Mouse (Mus musculus) embryonic facial prominence, embryonic 13.5 days (tissue): ENCODE data around the gene Kyat1. TPM values are rescaled to one million over a fixed set of nuclear protein-coding genes. Genes with fewer than 3 reads are reported as not detected.
"Not testable (repeated sequence)": the region's sequence is repeated elsewhere in the genome, so short reads cannot be mapped to it uniquely, and the experiment has no call there.

Source experiments
- ATAC-seq: fragments of 200-750 bp; cut with Nextera tagmentation; 2 replicates; pipeline ENCODE4 v1.8.0; 2017; ENCODE audit warnings: low read depth; ENCODE audit not compliant: insufficient number of reproducible peaks, insufficient read depth, low FRiP score, low TSS enrichment
- H3K27ac ChIP-seq: fragments of 300-500 bp; sonication (generic); 2 replicates; pipeline ENCODE4 v1.5.1; 2015; ENCODE audit warnings: moderate library complexity, mild to moderate bottlenecking, inconsistent platforms
- H3K27me3 ChIP-seq: fragments of 300-500 bp; sonication (generic); 2 replicates; pipeline ENCODE4 v1.6.1; 2015; ENCODE audit warnings: mild to moderate bottlenecking, inconsistent platforms
- H3K36me3 ChIP-seq: fragments of 300-500 bp; sonication (generic); 2 replicates; pipeline ENCODE4 v1.6.1; 2015; ENCODE audit warnings: mild to moderate bottlenecking, inconsistent platforms
- H3K4me1 ChIP-seq: fragments of 300-500 bp; sonication (generic); 2 replicates; pipeline ENCODE4 v1.6.1; 2015; ENCODE audit warnings: inconsistent platforms
- H3K4me2 ChIP-seq: fragments of 300-500 bp; sonication (generic); 2 replicates; pipeline ENCODE4 v1.6.1; 2015; ENCODE audit warnings: moderate library complexity, mild to moderate bottlenecking, inconsistent platforms
- H3K4me3 ChIP-seq: fragments of 300-500 bp; sonication (generic); 2 replicates; pipeline ENCODE4 v1.5.1; 2015; ENCODE audit warnings: mild to moderate bottlenecking, inconsistent platforms
- H3K9ac ChIP-seq: fragments of 300-500 bp; sonication (generic); 2 replicates; pipeline ENCODE4 v1.6.1; 2015; ENCODE audit warnings: mild to moderate bottlenecking, inconsistent platforms
- H3K9me3 ChIP-seq: fragments of 300-500 bp; sonication (generic); 2 replicates; pipeline ENCODE4 v1.6.1; 2016; ENCODE audit warnings: inconsistent platforms
- WGBS: fragments of 180-500 bp; shearing (Covaris S2); methylation state at CpG from one replicate; pipeline ENCODE4 v1.1.7; 2015; ENCODE audit warnings: mixed read lengths; 5-methylcytosine and 5-hydroxymethylcytosine counted together
- polyA plus RNA-seq: library from polyadenylated mRNA; unstranded; fragments of >200 nt; fragmentation: Nextera tagmentation; extraction: Ambion mirVana; gene quantifications from 2 replicates; pipeline ENCODE4 v1.2.1, GENCODE M21; 2015

The Kyat1 gene
- polyA plus RNA-seq, 1 experiment from 2014 or later, result 9.4 TPM

- 54% methylated on average over 9 of the region's 9 CpGs for whole genome bisulfite sequencing
- H3K27ac ChIP-seq, result no peak overlapping the region
- no peaks in the 10 kb centered on the region for H3K36me3 ChIP-seq
- peaks cover 12% of the 10 kb centered on the region for H3K9me3 ChIP-seq
- no peak overlapping the region for H3K9ac ChIP-seq
- H3K4me2 ChIP-seq, result no peak overlapping the region
- no peaks in the 10 kb centered on the region for H3K4me1 ChIP-seq
- no peak for ATAC-seq
- H3K27me3 ChIP-seq, result no peaks in the 10 kb centered on the region
- no peak overlapping the region for H3K4me3 ChIP-seq
Measured at GRCm38 (mm10) chr2:30164340-30164932, 41.2 kb downstream of the Kyat1 start.

GRCm38 (mm10) chr2:30161809-30162208 is 43.8 kb downstream of the Kyat1 start:
- Histone ChIP-seq H3K4me1 (no peaks in the 10 kb centered on the region), H3K27ac (no peak overlapping the region), H3K9me3 (peaks cover 8% of the 10 kb centered on the region), H3K27me3 (no peaks in the 10 kb centered on the region), H3K9ac (no peak overlapping the region), H3K4me2 (no peak overlapping the region), H3K36me3 (no peaks in the 10 kb centered on the region), H3K4me3 (no peak overlapping the region)
- no peak for ATAC-seq

- H3K27me3 ChIP-seq, ATAC-seq, H3K9me3 ChIP-seq, H3K4me2 ChIP-seq, H3K9ac ChIP-seq, H3K4me1 ChIP-seq, H3K27ac ChIP-seq, H3K4me3 ChIP-seq, H3K36me3 ChIP-seq: not testable (repeated sequence)
- WGBS, result 85% methylated on average over 8 of the region's 10 CpGs
Measured at GRCm38 (mm10) chr2:30159871-30160270, 45.8 kb downstream of the Kyat1 start.

- H3K27ac ChIP-seq, result no peak overlapping the region
- no peak for ATAC-seq
- H3K27me3 ChIP-seq, result no peaks in the 10 kb centered on the region
- H3K4me2 ChIP-seq, result no peak overlapping the region
- no peaks in the 10 kb centered on the region for H3K9me3 ChIP-seq
- H3K4me1 ChIP-seq, result no peaks in the 10 kb centered on the region
- 81% methylated on average over 8 of the region's 8 CpGs for WGBS
- H3K4me3 ChIP-seq, result no peak overlapping the region
- H3K9ac ChIP-seq, result no peak overlapping the region
- peaks cover 46% of the 10 kb centered on the region for H3K36me3 ChIP-seq
Measured at GRCm38 (mm10) chr2:30152616-30153015, 53.0 kb downstream of the Kyat1 start.

DNA sequence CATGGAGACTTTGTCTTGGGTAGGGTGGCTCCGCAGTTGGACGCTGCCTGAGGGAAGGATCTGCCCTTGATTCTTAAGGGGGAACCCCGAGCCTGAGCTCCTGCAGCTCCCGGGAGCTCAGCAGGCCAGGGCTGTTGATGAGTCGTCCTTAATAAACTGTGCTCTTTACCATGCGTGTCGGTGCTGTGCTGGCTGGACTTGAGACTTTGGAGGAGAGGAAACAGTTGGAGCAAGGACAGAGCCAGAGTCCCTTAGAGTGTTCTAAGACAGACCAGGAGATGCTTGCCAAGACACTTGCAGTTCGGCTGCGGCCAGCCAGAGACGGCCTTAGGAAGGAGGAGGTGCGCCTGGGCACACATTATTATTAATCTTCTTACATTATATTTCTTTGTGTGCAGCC is 53.8 kb downstream of the Kyat1 start:
- WGBS, result 86% methylated on average over 11 of the region's 11 CpGs
- H3K4me2 ChIP-seq, result no peak overlapping the region
- H3K9ac ChIP-seq, result no peak overlapping the region
- ATAC-seq, result no peak
- no peak overlapping the region; the same call in 1 of the 2 replicates for H3K27ac ChIP-seq
- H3K27me3 ChIP-seq, result no peaks in the 10 kb centered on the region
- H3K9me3 ChIP-seq, result no peaks in the 10 kb centered on the region
- no peaks in the 10 kb centered on the region for H3K4me1 ChIP-seq
- H3K4me3 ChIP-seq, result no peak overlapping the region
- peaks cover 54% of the 10 kb centered on the region for H3K36me3 ChIP-seq

DNA sequence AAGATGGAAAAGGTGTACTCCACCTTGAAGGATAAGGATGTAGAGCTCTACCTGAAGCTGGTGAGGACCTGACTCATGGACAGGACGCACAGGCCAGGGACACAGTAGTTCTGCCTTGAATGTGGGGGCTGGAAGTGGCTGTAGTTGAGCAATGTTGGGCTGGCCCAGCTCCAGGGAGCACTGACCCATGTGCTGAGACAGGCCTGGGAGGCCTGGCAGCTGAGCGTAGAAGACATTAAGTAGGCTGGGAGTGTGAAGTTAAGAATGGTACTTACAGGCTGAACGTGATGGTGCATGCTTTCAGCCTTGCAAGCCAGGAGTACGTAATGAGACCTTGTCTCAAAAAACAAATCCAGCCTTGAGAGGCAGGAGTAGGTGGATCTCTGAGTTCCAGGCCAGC is 58.2 kb downstream of the Kyat1 start:
- Histone ChIP-seq H3K4me3 (no peak overlapping the region), H3K36me3 (peaks cover 92% of the 10 kb centered on the region), H3K9ac (no peak overlapping the region), H3K4me2 (no peak overlapping the region), H3K9me3 (no peaks in the 10 kb centered on the region), H3K27ac (no peak overlapping the region), H3K27me3 (no peaks in the 10 kb centered on the region), H3K4me1 (no peaks in the 10 kb centered on the region)
- ATAC-seq, result no peak
- 95% methylated on average over 4 of the region's 4 CpGs for WGBS

DNA sequence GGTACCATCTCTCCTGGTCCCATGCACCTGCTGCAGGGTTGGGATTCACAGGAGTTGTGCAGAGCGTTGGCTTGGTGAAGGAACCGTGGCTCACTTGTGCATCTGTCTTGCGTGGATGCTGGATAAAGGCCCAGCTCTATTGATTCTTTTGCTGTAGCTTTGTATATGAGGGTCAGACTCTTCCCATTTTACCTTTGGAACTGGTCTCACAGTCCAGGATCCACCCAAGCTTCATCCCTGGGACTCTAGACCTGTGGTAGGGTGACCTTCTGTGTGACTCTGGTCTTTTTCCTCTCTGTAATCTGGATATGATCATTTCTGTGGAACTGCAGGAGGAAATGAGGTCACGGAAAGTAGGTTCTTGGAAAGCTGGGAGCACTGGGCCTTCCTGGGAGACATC is 61.2 kb downstream of the Kyat1 start:
- H3K4me1 ChIP-seq, result no peaks in the 10 kb centered on the region
- H3K27ac ChIP-seq, result no peak overlapping the region
- H3K9me3 ChIP-seq, result no peaks in the 10 kb centered on the region
- no peak overlapping the region for H3K4me3 ChIP-seq
- H3K9ac ChIP-seq, result no peak overlapping the region
- H3K27me3 ChIP-seq, result no peaks in the 10 kb centered on the region
- H3K36me3 ChIP-seq, result peaks cover 90% of the 10 kb centered on the region
- ATAC-seq, result no peak
- WGBS, result 93% methylated on average over 4 of the region's 4 CpGs
- H3K4me2 ChIP-seq, result no peak overlapping the region

DNA sequence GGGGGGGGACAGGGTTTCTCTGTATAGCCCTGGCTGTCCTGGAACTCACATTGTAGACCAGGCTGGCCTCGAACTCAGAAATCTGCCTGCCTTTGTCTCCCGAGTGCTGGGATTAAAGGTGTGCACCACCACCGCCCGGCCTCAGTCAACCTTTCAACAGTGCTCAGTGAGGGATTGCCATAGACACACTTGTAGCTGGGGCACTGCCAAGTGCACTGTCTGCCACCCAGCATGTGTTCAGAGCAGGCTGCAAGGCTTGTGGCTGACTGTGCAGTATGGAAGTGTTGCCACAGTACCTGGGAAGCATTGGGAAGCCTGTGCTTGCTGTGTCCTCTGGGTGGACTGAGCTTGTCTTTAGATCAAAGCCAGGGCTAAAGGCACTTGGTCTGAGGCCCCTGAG is 65.6 kb downstream of the Kyat1 start:
- not testable (repeated sequence) for ATAC-seq, H3K27ac ChIP-seq, H3K9me3 ChIP-seq, H3K27me3 ChIP-seq, H3K4me3 ChIP-seq, H3K9ac ChIP-seq, H3K4me2 ChIP-seq, H3K4me1 ChIP-seq
- H3K36me3 ChIP-seq, result peaks cover 88% of the 10 kb centered on the region
- 95% methylated on average over 4 of the region's 4 CpGs for WGBS

- H3K9me3 ChIP-seq, result no peaks in the 10 kb centered on the region
- H3K4me1 ChIP-seq, result peaks cover 22% of the 10 kb centered on the region
- WGBS, result 87% methylated on average over 10 of the region's 10 CpGs
- no peak overlapping the region for H3K4me2 ChIP-seq
- no peak overlapping the region for H3K27ac ChIP-seq
- H3K36me3 ChIP-seq, result peaks cover 53% of the 10 kb centered on the region
- H3K4me3 ChIP-seq, result no peak overlapping the region
- ATAC-seq, result no peak
- no peak overlapping the region for H3K9ac ChIP-seq
- H3K27me3 ChIP-seq, result no peaks in the 10 kb centered on the region
Measured at GRCm38 (mm10) chr2:30136458-30136857, 69.2 kb downstream of the Kyat1 start.

Other genes starting within 250 kb of the Kyat1 start
- gene Sptan1, start 240.3 kb downstream of the Kyat1 start, polyA plus RNA-seq, result 74.3 and 78.3 TPM in 2 replicates
- gene Wdr34, start 157.0 kb downstream of the Kyat1 start, polyA plus RNA-seq, result 46.5 and 46.9 TPM in 2 replicates
- gene Set, start 148.5 kb downstream of the Kyat1 start, polyA plus RNA-seq, result 538 and 545 TPM in 2 replicates
- 7.6 and 11.4 TPM in 2 replicates for gene Pkn3, start 128.2 kb downstream of the Kyat1 start, polyA plus RNA-seq
- gene Zdhhc12, start 112.2 kb downstream of the Kyat1 start, polyA plus RNA-seq, result 24.0 and 25.3 TPM in 2 replicates
- 12.7 and 13.5 TPM in 2 replicates for gene Zer1, start 81.3 kb downstream of the Kyat1 start, polyA plus RNA-seq
- gene Tbc1d13, start 72.1 kb downstream of the Kyat1 start, polyA plus RNA-seq, result 11.1 and 13.7 TPM in 2 replicates
- gene Endog, start 34.4 kb downstream of the Kyat1 start, polyA plus RNA-seq, result 12.4 and 15.2 TPM in 2 replicates
- gene Spout1, start 27.4 kb downstream of the Kyat1 start, polyA plus RNA-seq, result 80.6 and 81.9 TPM in 2 replicates
- gene Lrrc8a, start 31.9 kb upstream of the Kyat1 start, polyA plus RNA-seq, result 43.6 and 45.9 TPM in 2 replicates
- 0.06 and 0.11 TPM in 2 replicates for gene Gm28035, start 34.7 kb upstream of the Kyat1 start, polyA plus RNA-seq
- 3.7 and 4.7 TPM in 2 replicates for gene Phyhd1, start 60.4 kb upstream of the Kyat1 start, polyA plus RNA-seq
- gene Gm28038, start 75.2 kb upstream of the Kyat1 start, polyA plus RNA-seq, result not detected in 2 replicates
- gene Dolk, start 80.5 kb upstream of the Kyat1 start, polyA plus RNA-seq, result 29.0 and 30.5 TPM in 2 replicates
- gene Nup188, start 80.5 kb upstream of the Kyat1 start, polyA plus RNA-seq, result 36.5 and 40.7 TPM in 2 replicates
- gene Sh3glb2, start 153.5 kb upstream of the Kyat1 start, polyA plus RNA-seq, result 84.8 and 85.8 TPM in 2 replicates
- gene Miga2, start 158.4 kb upstream of the Kyat1 start, polyA plus RNA-seq, result 23.9 and 27.7 TPM in 2 replicates
- gene Dolpp1, start 186.4 kb upstream of the Kyat1 start, polyA plus RNA-seq, result 31.9 and 34.9 TPM in 2 replicates
- 22.5 and 25.0 TPM in 2 replicates for gene Crat, start 210.0 kb upstream of the Kyat1 start, polyA plus RNA-seq
- gene Ptpa, start 210.2 kb upstream of the Kyat1 start, polyA plus RNA-seq, result 150 and 163 TPM in 2 replicates